Mouse (Mus musculus): Measurements from ENCODE around the gene Dhrs11. TPM values are rescaled to one million over a fixed set of nuclear protein-coding genes. Genes with fewer than 3 reads are reported as not detected.

Dhrs11 gene
- total RNA-seq, 2 experiments from 2014 or later = 97.1 to 99.1 TPM

- DNase-seq = peak; percentile 63 to 82
Measured at GRCm38 (mm10) chr11:84823484-84823897, 5.3 kb downstream of the Dhrs11 start.

GRCm38 (mm10) chr11:84822487-84822886 lies 6.3 kb downstream of the Dhrs11 start:
- DNase-seq = peak in 1 of 2 experiments; percentile 8

GRCm38 (mm10) chr11:84821131-84821770 lies 7.5 kb downstream of the Dhrs11 start:
- no peak for DNase-seq

GRCm38 (mm10) chr11:84818961-84819692 lies 9.7 kb downstream of the Dhrs11 start, which contains the start of gene Mrm1:
Gene Mrm1 (minus strand): TSS chr11:84819515.
- peak; percentile 97 for DNase-seq

GRCm38 (mm10) chr11:84818085-84818960 lies 10.5 kb downstream of the Dhrs11 start:
- DNase-seq = peak; percentile 90 to 92

GRCm38 (mm10) chr11:84817362-84817761 lies 11.4 kb downstream of the Dhrs11 start:
- DNase-seq = peak in 1 of 2 experiments; percentile 23

GRCm38 (mm10) chr11:84813724-84814510 lies 14.9 kb downstream of the Dhrs11 start:
- peak; percentile 44 to 84 for DNase-seq

- no peak for DNase-seq
Measured at GRCm38 (mm10) chr11:84804373-84804772, 24.4 kb downstream of the Dhrs11 start.

GRCm38 (mm10) chr11:84797627-84798353 lies 31.0 kb downstream of the Dhrs11 start:
- peak; percentile 36 to 86 for DNase-seq

GRCm38 (mm10) chr11:84797026-84797425 lies 31.8 kb downstream of the Dhrs11 start:
- DNase-seq = no peak

GRCm38 (mm10) chr11:84794496-84795113 lies 34.2 kb downstream of the Dhrs11 start:
- peak; percentile 35 to 72 for DNase-seq

GRCm38 (mm10) chr11:84793545-84793944 lies 35.2 kb downstream of the Dhrs11 start:
- no peak for DNase-seq

- DNase-seq = no peak
Measured at GRCm38 (mm10) chr11:84790383-84790782, 38.4 kb downstream of the Dhrs11 start.

GRCm38 (mm10) chr11:84780143-84780870 lies 48.5 kb downstream of the Dhrs11 start:
- DNase-seq = no peak

GRCm38 (mm10) chr11:84775560-84775959 lies 53.2 kb downstream of the Dhrs11 start:
- no peak for DNase-seq

- DNase-seq = no peak
Measured at GRCm38 (mm10) chr11:84774870-84775514, 53.8 kb downstream of the Dhrs11 start.
